Mouse (Mus musculus) ES-Bruce4 (cell line): ENCODE measurements around the gene Noc2l.

Source experiments
- CTCF ChIP-seq: IDR thresholded peaks from one replicate; pipeline ENCODE4 v1.8.1; 2011; ENCODE audit warnings: low read depth, low read length
- EP300 ChIP-seq: IDR thresholded peaks from 2 replicates; pipeline ENCODE4 v1.6.1; 2011; ENCODE audit warnings: low read depth, low read length; ENCODE audit not compliant: insufficient read depth

GRCm38 (mm10) chr4:156208872-156209271 is 26.9 kb upstream of the Noc2l start:
- TF ChIP-seq EP300 (no peak), CTCF (no peak)
